Mouse (Mus musculus) stomach, embryonic 16.5 days (tissue): ENCODE data around the gene Hdgfl3. TPM values are rescaled to one million over a fixed set of nuclear protein-coding genes. Genes with fewer than 3 reads are reported as not detected.
A peak's percentile ranks its signal among the peaks of the same experiment; 100 is the strongest.

Source experiments
- ATAC-seq: fragments of 200-750 bp; cut with Nextera tagmentation; 2 replicates; pipeline ENCODE4 v1.8.0; 2017; ENCODE audit warnings: moderate number of reproducible peaks, moderate TSS enrichment; ENCODE audit not compliant: insufficient read depth, low FRiP score
- H3K27ac ChIP-seq: fragments of 300-500 bp; sonication (generic); 2 replicates; pipeline ENCODE4 v1.5.1; 2014; ENCODE audit warnings: low read length
- H3K27me3 ChIP-seq: fragments of 300-500 bp; sonication (generic); 2 replicates; pipeline ENCODE4 v1.6.1; 2014; ENCODE audit warnings: low read length, control low read depth, mixed read lengths; ENCODE audit not compliant: control insufficient read depth, insufficient read depth
- H3K36me3 ChIP-seq: fragments of 300-500 bp; sonication (generic); 2 replicates; pipeline ENCODE4 v1.6.1; 2014; ENCODE audit warnings: low read length; ENCODE audit not compliant: control insufficient read depth, insufficient read depth
- H3K4me1 ChIP-seq: fragments of 300-500 bp; sonication (generic); 2 replicates; pipeline ENCODE4 v1.6.1; 2014; ENCODE audit warnings: low read length, control low read depth, mixed read lengths; ENCODE audit not compliant: control insufficient read depth, insufficient read depth
- H3K4me2 ChIP-seq: fragments of 300-500 bp; sonication (generic); 2 replicates; pipeline ENCODE4 v1.6.1; 2014; ENCODE audit warnings: low read depth, low read length, mixed read lengths
- H3K4me3 ChIP-seq: fragments of 300-500 bp; sonication (generic); replicated peaks from 2 replicates; pipeline ENCODE4 v1.5.1; 2014; ENCODE audit warnings: mild to moderate bottlenecking, low read length
- H3K9ac ChIP-seq: fragments of 300-500 bp; sonication (generic); 2 replicates; pipeline ENCODE4 v1.6.1; 2014; ENCODE audit warnings: low read length
- H3K9me3 ChIP-seq: fragments of 300-500 bp; sonication (generic); replicated peaks from 2 replicates; pipeline ENCODE4 v1.6.1; 2016; ENCODE audit warnings: low read length, control low read depth; ENCODE audit not compliant: control insufficient read depth
- WGBS: fragments of 180-500 bp; shearing (Covaris S2); extraction: QIAGEN DNeasy Blood & Tissue Kit; methylation state at CpG from one replicate; pipeline ENCODE4 v1.1.7; 2014; 5-methylcytosine and 5-hydroxymethylcytosine counted together
- polyA plus RNA-seq: library from polyadenylated mRNA; unstranded; fragments of >200 nt; fragmentation: Nextera tagmentation; extraction: Ambion mirVana; gene quantifications from 2 replicates; pipeline ENCODE4 v1.2.1, GENCODE M21; 2015

Gene Hdgfl3
- polyA plus RNA-seq, 1 experiment from 2014 or later = 8.9 TPM

GRCm38 (mm10) chr7:81880286-81880685 is 54.0 kb downstream of the Hdgfl3 start:
- Histone ChIP-seq H3K27me3 (no peaks in the 10 kb centered on the region), H3K4me2 (no peak overlapping the region), H3K4me3 (no peak overlapping the region), H3K36me3 (no peaks in the 10 kb centered on the region), H3K4me1 (no peaks in the 10 kb centered on the region), H3K27ac (no peak overlapping the region), H3K9ac (no peak overlapping the region), H3K9me3 (no peaks in the 10 kb centered on the region)
- ATAC-seq = no peak
- WGBS = 75% methylated on average over 5 of the region's 5 CpGs

GRCm38 (mm10) chr7:81875372-81875771 is 58.9 kb downstream of the Hdgfl3 start:
- Histone ChIP-seq H3K4me3 (no peak overlapping the region), H3K36me3 (no peaks in the 10 kb centered on the region), H3K4me2 (no peak overlapping the region), H3K27ac (no peak overlapping the region), H3K9ac (no peak overlapping the region), H3K4me1 (no peaks in the 10 kb centered on the region), H3K27me3 (no peaks in the 10 kb centered on the region), H3K9me3 (no peaks in the 10 kb centered on the region)
- WGBS = 55% methylated on average over 9 of the region's 9 CpGs
- ATAC-seq = no peak

DNA sequence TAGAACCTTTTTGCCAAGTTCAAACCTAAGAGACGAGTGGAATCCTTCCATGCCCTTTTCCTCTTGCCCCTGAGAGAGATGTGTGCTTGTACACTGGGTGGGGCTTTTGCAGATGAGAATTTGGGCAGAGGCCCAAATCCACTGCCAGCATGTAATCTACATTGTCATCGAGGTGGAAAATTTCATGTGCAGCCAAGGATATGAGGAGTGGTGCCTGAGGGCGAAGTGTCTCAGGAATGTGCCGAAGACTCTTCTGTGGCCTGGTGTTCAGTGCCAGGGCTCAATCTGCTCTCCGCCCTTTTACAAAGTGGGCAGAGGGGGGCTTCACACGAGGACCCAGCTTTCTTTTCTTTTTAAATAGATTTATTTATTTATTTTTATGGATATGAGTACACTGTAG is 59.6 kb downstream of the Hdgfl3 start:
- H3K27ac ChIP-seq = no peak overlapping the region
- no peaks in the 10 kb centered on the region for H3K27me3 ChIP-seq
- 77% methylated on average over 6 of the region's 6 CpGs for WGBS
- H3K4me2 ChIP-seq = no peak overlapping the region
- no peaks in the 10 kb centered on the region for H3K36me3 ChIP-seq
- no peak overlapping the region for H3K4me3 ChIP-seq
- no peaks in the 10 kb centered on the region for H3K4me1 ChIP-seq
- H3K9me3 ChIP-seq = no peaks in the 10 kb centered on the region
- no peak for ATAC-seq
- H3K9ac ChIP-seq = no peak overlapping the region

DNA sequence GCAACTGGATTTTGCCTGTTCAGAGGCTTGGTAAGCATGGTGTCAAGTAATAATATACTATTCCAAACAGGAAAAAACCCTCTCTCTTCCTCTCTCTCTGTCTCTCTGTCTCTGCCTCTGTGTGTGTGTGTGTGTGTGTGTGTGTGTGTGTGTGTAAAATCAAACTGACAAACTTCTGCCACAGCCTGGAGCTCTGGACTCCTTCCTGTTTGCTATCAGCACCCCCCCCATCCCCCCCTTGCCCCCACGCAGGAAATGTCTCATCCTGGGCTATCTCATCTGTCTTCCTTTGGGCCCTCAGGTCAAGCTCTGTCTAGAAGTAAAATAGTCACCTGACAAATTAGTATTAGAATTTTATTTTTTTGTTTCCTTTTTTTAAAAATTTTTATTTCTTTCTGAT is 60.5 kb downstream of the Hdgfl3 start:
- H3K4me1 ChIP-seq = no peaks in the 10 kb centered on the region
- H3K9me3 ChIP-seq = no peaks in the 10 kb centered on the region
- no peak overlapping the region for H3K27ac ChIP-seq
- H3K4me2 ChIP-seq = no peak overlapping the region
- no peak for ATAC-seq
- no peak overlapping the region for H3K9ac ChIP-seq
- H3K36me3 ChIP-seq = no peaks in the 10 kb centered on the region
- no peak overlapping the region for H3K4me3 ChIP-seq
- 6% methylated on average over 1 of the region's 1 CpGs for WGBS
- no peaks in the 10 kb centered on the region for H3K27me3 ChIP-seq

DNA sequence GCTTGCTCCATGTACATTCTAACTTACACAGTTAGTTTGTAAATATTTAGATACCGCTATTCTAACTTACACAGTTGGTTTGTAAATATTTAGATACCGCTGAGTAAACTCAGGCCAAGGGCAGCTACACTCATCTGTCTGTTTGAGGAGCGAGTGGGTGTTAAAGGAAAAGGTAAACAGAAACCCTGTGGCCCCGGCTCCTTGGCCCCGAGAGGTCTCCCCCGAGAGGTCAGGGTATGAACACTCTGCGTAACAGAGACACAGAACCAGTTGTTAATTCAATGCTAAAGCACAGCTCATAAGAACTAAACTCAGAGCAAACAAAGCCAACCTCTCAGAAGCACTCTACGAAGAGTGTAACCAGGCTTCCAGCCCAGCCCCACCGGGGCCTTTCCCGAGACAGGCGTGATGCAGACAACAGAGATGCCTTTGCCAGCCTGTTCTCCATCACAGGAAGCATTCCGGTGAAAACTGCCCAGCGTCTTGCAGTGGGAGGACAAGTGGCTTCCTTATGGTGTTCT is 61.7 kb downstream of the Hdgfl3 start:
- peak; percentile 77; the same call in 1 of the 2 replicates for ATAC-seq
- Histone ChIP-seq H3K4me1 (no peaks in the 10 kb centered on the region), H3K36me3 (no peaks in the 10 kb centered on the region), H3K27me3 (no peaks in the 10 kb centered on the region), H3K4me3 (no peak overlapping the region), H3K9me3 (no peaks in the 10 kb centered on the region), H3K9ac (no peak overlapping the region), H3K4me2 (no peak overlapping the region), H3K27ac (no peak overlapping the region)
- 35% methylated on average over 13 of the region's 13 CpGs for WGBS

- H3K4me2 ChIP-seq = no peak overlapping the region
- H3K36me3 ChIP-seq = no peaks in the 10 kb centered on the region
- H3K27ac ChIP-seq = no peak overlapping the region
- no peak overlapping the region for H3K9ac ChIP-seq
- H3K4me1 ChIP-seq = 0 out of 2 replicates have a peak, but pooled peaks cover under 1% of the 10 kb centered on the region
- H3K9me3 ChIP-seq = no peaks in the 10 kb centered on the region
- H3K4me3 ChIP-seq = no peak overlapping the region
- 29% methylated on average over 6 of the region's 6 CpGs for WGBS
- H3K27me3 ChIP-seq = no peaks in the 10 kb centered on the region
- ATAC-seq = peak; percentile 29; the same call in 1 of the 2 replicates
Measured at GRCm38 (mm10) chr7:81868158-81868557, 66.1 kb downstream of the Hdgfl3 start.

GRCm38 (mm10) chr7:81867231-81867930 is 66.9 kb downstream of the Hdgfl3 start:
- WGBS = 80% methylated on average over 9 of the region's 9 CpGs
- Histone ChIP-seq H3K27ac (no peak overlapping the region), H3K4me2 (no peak overlapping the region), H3K9ac (no peak overlapping the region), H3K9me3 (no peaks in the 10 kb centered on the region), H3K4me3 (no peak overlapping the region), H3K27me3 (no peaks in the 10 kb centered on the region), H3K4me1 (0 out of 2 replicates have a peak, but pooled peaks cover 2% of the 10 kb centered on the region), H3K36me3 (no peaks in the 10 kb centered on the region)
- ATAC-seq = no peak

DNA sequence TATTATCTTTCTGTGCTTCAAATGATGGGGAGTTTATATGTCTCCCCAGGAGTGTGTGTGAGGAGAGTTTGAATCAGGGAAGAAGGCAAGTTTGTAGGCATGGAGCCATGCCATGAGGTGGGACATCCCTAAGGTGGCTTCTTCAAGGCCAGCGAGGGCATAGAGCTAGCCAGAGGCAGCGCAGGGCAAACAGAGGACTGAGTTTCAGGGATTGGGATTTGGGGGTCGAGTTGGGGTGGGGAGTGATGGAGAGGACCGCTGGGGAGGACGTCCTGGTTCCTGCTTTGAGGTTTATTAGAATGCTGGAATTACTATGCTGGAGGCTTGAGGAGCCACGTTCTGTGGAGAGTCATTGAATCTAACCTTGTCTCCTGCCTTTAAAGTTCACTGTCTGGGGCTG is 68.3 kb downstream of the Hdgfl3 start:
- 92% methylated on average over 6 of the region's 6 CpGs for WGBS
- no peak overlapping the region for H3K4me3 ChIP-seq
- H3K9me3 ChIP-seq = no peaks in the 10 kb centered on the region
- no peak overlapping the region for H3K27ac ChIP-seq
- H3K36me3 ChIP-seq = no peaks in the 10 kb centered on the region
- no peak for ATAC-seq
- 0 out of 2 replicates have a peak, but pooled peaks cover 2% of the 10 kb centered on the region for H3K4me1 ChIP-seq
- no peak overlapping the region for H3K4me2 ChIP-seq
- no peak overlapping the region for H3K9ac ChIP-seq
- H3K27me3 ChIP-seq = peaks cover 4% of the 10 kb centered on the region; the same call in 1 of the 2 replicates

- Histone ChIP-seq H3K9me3 (no peaks in the 10 kb centered on the region), H3K27me3 (peaks cover 13% of the 10 kb centered on the region; the same call in 1 of the 2 replicates), H3K27ac (no peak overlapping the region), H3K36me3 (no peaks in the 10 kb centered on the region), H3K9ac (no peak overlapping the region), H3K4me2 (no peak overlapping the region), H3K4me3 (no peak overlapping the region), H3K4me1 (peaks cover 4% of the 10 kb centered on the region; the same call in 1 of the 2 replicates)
- 88% methylated on average over 6 of the region's 6 CpGs for WGBS
- no peak for ATAC-seq
Measured at GRCm38 (mm10) chr7:81864552-81864951, 69.7 kb downstream of the Hdgfl3 start.
